ENCODE assay signal across 8 mouse cellular contexts in the genomic region with DNA sequence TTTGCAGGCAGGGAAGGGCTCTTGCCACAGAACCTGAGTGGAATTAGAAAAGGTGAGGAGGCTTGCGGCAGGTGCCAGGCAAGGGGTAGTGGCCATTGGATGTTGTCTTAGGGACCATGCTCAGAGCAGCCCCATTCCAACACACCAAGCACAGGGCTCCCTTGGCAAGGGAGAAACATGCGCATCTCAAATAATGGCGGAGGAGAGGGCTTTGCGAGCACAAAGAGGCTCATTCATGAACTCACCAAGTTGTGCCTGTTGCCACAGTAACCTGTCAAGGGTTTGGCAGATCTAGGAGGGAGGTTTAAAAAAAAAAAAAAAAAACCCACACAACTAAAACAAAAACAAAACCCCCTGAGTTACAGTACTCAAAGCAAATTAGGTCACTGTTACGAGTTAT.
DNase-seq lines count a peak whose midpoint lies in the region; ATAC-seq lines count a peak whose summit lies in the region.

No protein-coding gene starts in this region.

- H3K4me1 ChIP-seq in hindbrain, embryonic 13.5 days (replicated peaks), result peaks cover 53% of the 10 kb centered on the region
- peaks cover 45% of the 10 kb centered on the region for H3K4me1 ChIP-seq in midbrain, embryonic 16.5 days (ENCODE audit: control insufficient read depth, insufficient read depth, low read length)

- H3K4me3 ChIP-seq in hindbrain, embryonic 13.5 days, result no peak overlapping the region
- H3K4me3 ChIP-seq in midbrain, embryonic 16.5 days (ENCODE audit: low read depth, low read length), result no peak overlapping the region

- H3K27me3 ChIP-seq in hindbrain, embryonic 13.5 days, result no peaks in the 10 kb centered on the region
- H3K27me3 ChIP-seq in midbrain, embryonic 16.5 days (ENCODE audit: control insufficient read depth, insufficient read depth, low read depth, low read length), result no peaks in the 10 kb centered on the region

- H3K36me3 ChIP-seq in hindbrain, embryonic 13.5 days, result no peaks in the 10 kb centered on the region
- no peaks in the 10 kb centered on the region for H3K36me3 ChIP-seq in midbrain, embryonic 16.5 days (ENCODE audit: control insufficient read depth, insufficient read depth, low read length)

- 20% methylated on average over 5 of the region's 5 CpGs for WGBS in hindbrain, embryonic 13.5 days
- 23% methylated on average over 5 of the region's 5 CpGs for WGBS in midbrain, embryonic 16.5 days

- H3K9me3 ChIP-seq in hindbrain, embryonic 13.5 days, result no peaks in the 10 kb centered on the region
- H3K9me3 ChIP-seq in midbrain, embryonic 16.5 days (replicated peaks; ENCODE audit: control insufficient read depth, low read length, poor library complexity, severe bottlenecking), result no peaks in the 10 kb centered on the region

- no peak overlapping the region for H3K9ac ChIP-seq in hindbrain, embryonic 13.5 days
- H3K9ac ChIP-seq in midbrain, embryonic 16.5 days (ENCODE audit: low read depth, low read length), result no peak overlapping the region

- peak; percentile 34 for DNase-seq in cerebellum, adult 9-10 months
- DNase-seq in cerebellum, adult 11 months, result no peak
- peak; percentile 68 for DNase-seq in embryo, embryonic 10.5 days (ENCODE audit: low spot score)
- no peak for DNase-seq in thymus, adult 18-20 months
- DNase-seq in testis, postnatal 10 days (ENCODE audit: low spot score), result no peak
- DNase-seq in kidney, adult 8-10 months, result no peak

- no peak overlapping the region for H3K4me2 ChIP-seq in hindbrain, embryonic 13.5 days
- peak overlapping the region; percentile 12; the same call in 1 of the 2 replicates for H3K4me2 ChIP-seq in midbrain, embryonic 16.5 days (ENCODE audit: low read length)

- ATAC-seq in hindbrain, embryonic 13.5 days (ENCODE audit: low FRiP score), result peak; percentile 79
- peak; percentile 86 for ATAC-seq in midbrain, embryonic 16.5 days

- H3K27ac ChIP-seq in hindbrain, embryonic 13.5 days, result peak overlapping the region; percentile 78
- peak overlapping the region; percentile 70 for H3K27ac ChIP-seq in midbrain, embryonic 16.5 days (ENCODE audit: low read length)

Comparison
In these comparisons a context has a peak if more than half of its experiments do, and no peak if none do; other contexts are left out.
1. DNase-seq: peak in cerebellum, adult 9-10 months (single experiment) and embryo, embryonic 10.5 days (single experiment); none in cerebellum, adult 11 months (single experiment), thymus, adult 18-20 months (0 of 2), testis, postnatal 10 days (single experiment) and kidney, adult 8-10 months (0 of 2).